Mouse (Mus musculus) heart, postnatal 0 days (tissue): ENCODE measurements around the gene Krtap5-1.
"Not testable (repeated sequence)": the region's sequence is repeated elsewhere in the genome, so short reads cannot be mapped to it uniquely, and the experiment has no call there.

Source experiments
- CTCF ChIP-seq: IDR thresholded peaks from 2 replicates; pipeline ENCODE4 v1.5.1; 2016; ENCODE audit warnings: antibody characterized with exemption, control low read depth, low read depth
- EP300 ChIP-seq: IDR thresholded peaks from 2 replicates; pipeline ENCODE4 v1.6.1; 2016; ENCODE audit warnings: antibody characterized with exemption, low read depth

DNA sequence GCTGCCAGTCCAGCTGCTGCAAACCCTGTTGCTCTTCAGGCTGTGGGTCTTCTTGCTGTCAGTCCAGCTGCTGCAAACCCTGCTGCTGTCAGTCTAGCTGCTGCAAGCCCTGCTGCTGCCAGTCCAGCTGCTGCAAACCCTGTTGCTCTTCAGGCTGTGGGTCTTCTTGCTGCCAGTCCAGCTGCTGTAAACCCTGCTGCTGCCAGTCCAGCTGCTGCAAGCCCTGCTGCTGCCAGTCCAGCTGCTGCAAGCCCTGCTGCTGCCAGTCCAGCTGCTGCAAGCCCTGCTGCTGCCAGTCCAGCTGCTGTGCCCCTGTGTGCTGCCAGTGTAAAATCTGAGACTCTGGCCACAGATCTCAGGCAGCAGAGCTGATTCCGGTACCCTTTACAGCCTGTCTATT, 7.0 kb upstream of the Krtap5-1 start:
- TF ChIP-seq CTCF, EP300: not testable (repeated sequence)
